Mouse (Mus musculus) forebrain, embryonic 14.5 days (tissue): ENCODE measurements at regions not wholly inside any gene's neighbourhood (a gene's known extent, or its start where the extent isn't known, plus 50 kb on each side); places are given as distances from the start of the nearest gene placed in this dataset.

Source experiments
- ATAC-seq: fragments of 200-750 bp; cut with Nextera tagmentation; 2 replicates; pipeline ENCODE4 v1.8.0; 2017; ENCODE audit warnings: mild to moderate bottlenecking, moderate library complexity
- DNase-seq: peaks from one replicate; pipeline ENCODE4 v3.0.0-alpha.2; 2015; ENCODE audit warnings: low spot score
- H3K27ac ChIP-seq: fragments of 300-500 bp; sonication (generic); 2 replicates; pipeline ENCODE4 v1.5.1; 2014; ENCODE audit warnings: low read depth, mild to moderate bottlenecking, control low read depth, low read length, moderate library complexity
- H3K27me3 ChIP-seq: fragments of 300-500 bp; sonication (generic); replicated peaks from 2 replicates; pipeline ENCODE4 v1.6.1; 2014; ENCODE audit warnings: low read length, control low read depth, mixed read lengths; ENCODE audit not compliant: control insufficient read depth, insufficient read depth
- H3K36me3 ChIP-seq: fragments of 300-500 bp; sonication (generic); 2 replicates; pipeline ENCODE4 v1.6.1; 2014; ENCODE audit warnings: low read length, control low read depth; ENCODE audit not compliant: control insufficient read depth, insufficient read depth
- H3K4me1 ChIP-seq: fragments of 300-500 bp; sonication (generic); 2 replicates; pipeline ENCODE4 v1.6.1; 2014; ENCODE audit warnings: antibody characterized with exemption, low read length, control low read depth; ENCODE audit not compliant: control insufficient read depth, insufficient read depth
- H3K4me2 ChIP-seq: fragments of 300-500 bp; sonication (generic); 2 replicates; pipeline ENCODE4 v1.6.1; 2014; ENCODE audit warnings: mild to moderate bottlenecking, control low read depth, low read length
- H3K4me3 ChIP-seq: fragments of 300-500 bp; sonication (generic); 2 replicates; pipeline ENCODE4 v1.5.1; 2014; ENCODE audit warnings: low read depth, low read length, control low read depth
- H3K9ac ChIP-seq: fragments of 300-500 bp; sonication (generic); 2 replicates; pipeline ENCODE4 v1.6.1; 2014; ENCODE audit warnings: mild to moderate bottlenecking, low read length, control low read depth, moderate library complexity
- H3K9me3 ChIP-seq: fragments of 300-500 bp; sonication (generic); replicated peaks from 2 replicates; pipeline ENCODE4 v1.6.1; 2016; ENCODE audit warnings: low read length, control low read depth, mixed read lengths; ENCODE audit not compliant: control insufficient read depth
- WGBS: fragments of 180-500 bp; shearing (Covaris S2); extraction: QIAGEN DNeasy Blood & Tissue Kit; methylation state at CpG from one replicate; pipeline ENCODE4 v1.1.7; 2014; 5-methylcytosine and 5-hydroxymethylcytosine counted together

DNA sequence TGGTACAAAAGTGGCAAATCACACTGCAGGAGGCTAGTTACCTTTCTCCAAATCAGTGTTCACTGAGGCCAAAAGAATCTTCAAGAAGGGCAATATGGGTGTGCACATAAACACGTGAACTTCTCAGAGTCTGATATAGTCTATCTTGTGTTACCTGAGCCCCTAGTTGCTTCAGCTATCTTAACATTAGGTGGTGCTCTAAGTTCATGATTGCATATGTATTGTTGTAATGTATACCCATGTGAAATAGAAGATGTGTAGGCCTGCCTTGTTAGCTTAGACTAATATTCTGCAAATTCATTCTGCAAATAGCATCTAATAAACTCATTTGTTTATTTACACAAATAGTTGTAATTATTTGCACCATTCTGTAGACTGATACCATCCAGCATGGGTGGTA lies 764.6 kb downstream of the Basp1 start:
- Histone ChIP-seq H3K9me3 (no peaks in the 10 kb centered on the region), H3K4me3 (no peak overlapping the region), H3K4me2 (no peak overlapping the region), H3K27ac (no peak overlapping the region), H3K36me3 (no peaks in the 10 kb centered on the region), H3K9ac (no peak overlapping the region), H3K4me1 (no peaks in the 10 kb centered on the region), H3K27me3 (no peaks in the 10 kb centered on the region)
- DNase-seq (peak; percentile 63), ATAC-seq (peak; percentile 58; the same call in 1 of the 2 replicates)
- 85% methylated on average over 1 of the region's 1 CpGs for whole genome bisulfite sequencing

DNA sequence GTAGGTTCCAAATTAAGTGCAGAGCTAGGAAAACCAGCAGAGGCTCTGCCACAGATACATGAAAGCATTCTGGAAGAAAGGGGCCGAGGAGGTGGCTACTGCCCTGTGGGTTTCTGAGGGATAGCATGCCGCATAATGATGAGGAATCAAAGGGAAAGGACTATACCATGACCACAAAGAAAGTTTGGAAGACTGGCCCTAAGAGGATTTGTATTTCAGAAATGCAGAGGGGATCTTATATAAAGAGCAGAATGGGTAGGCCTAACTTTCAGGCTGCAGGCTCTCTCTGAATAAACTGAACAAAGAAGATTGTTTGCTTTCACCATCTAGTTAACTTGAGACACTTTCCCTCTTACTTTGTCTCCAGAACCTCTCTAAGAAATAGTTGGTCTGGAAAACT lies 777.9 kb downstream of the Basp1 start:
- H3K4me1 ChIP-seq, result no peaks in the 10 kb centered on the region
- ATAC-seq (no peak), DNase-seq (peak; percentile 2)
- no peaks in the 10 kb centered on the region for H3K27me3 ChIP-seq
- H3K4me2 ChIP-seq, result no peak overlapping the region
- H3K9me3 ChIP-seq, result no peaks in the 10 kb centered on the region
- no peak overlapping the region for H3K27ac ChIP-seq
- 41% methylated on average over 2 of the region's 2 CpGs for WGBS
- H3K4me3 ChIP-seq, result no peak overlapping the region
- H3K9ac ChIP-seq, result no peak overlapping the region
- H3K36me3 ChIP-seq, result no peaks in the 10 kb centered on the region

DNA sequence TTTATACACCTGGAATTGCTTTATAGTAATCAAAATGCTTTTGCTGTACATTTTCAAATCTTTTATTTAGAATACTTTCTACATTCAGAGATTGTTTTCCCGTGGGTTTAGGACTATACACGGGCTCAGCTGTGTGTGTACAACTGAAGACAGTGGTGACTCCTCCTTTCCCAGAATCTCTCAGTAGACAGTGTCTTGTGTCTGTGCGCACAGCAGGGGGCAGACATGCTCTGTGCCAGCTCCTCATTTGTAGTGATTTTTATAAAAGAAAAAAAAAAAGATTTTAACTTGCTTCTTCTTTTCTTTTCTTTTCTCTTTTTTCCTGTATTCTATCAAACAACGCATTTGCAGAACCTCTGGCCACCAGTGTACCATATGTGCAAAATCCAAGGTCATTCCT lies 817.3 kb downstream of the Basp1 start:
- WGBS, result 42% methylated on average over 4 of the region's 4 CpGs
- Histone ChIP-seq H3K27ac (no peak overlapping the region), H3K4me2 (no peak overlapping the region), H3K4me3 (no peak overlapping the region), H3K4me1 (no peaks in the 10 kb centered on the region), H3K9me3 (no peaks in the 10 kb centered on the region), H3K27me3 (no peaks in the 10 kb centered on the region), H3K36me3 (no peaks in the 10 kb centered on the region), H3K9ac (no peak overlapping the region)
- DNase-seq (peak; percentile 81), ATAC-seq (peak; percentile 83)

DNA sequence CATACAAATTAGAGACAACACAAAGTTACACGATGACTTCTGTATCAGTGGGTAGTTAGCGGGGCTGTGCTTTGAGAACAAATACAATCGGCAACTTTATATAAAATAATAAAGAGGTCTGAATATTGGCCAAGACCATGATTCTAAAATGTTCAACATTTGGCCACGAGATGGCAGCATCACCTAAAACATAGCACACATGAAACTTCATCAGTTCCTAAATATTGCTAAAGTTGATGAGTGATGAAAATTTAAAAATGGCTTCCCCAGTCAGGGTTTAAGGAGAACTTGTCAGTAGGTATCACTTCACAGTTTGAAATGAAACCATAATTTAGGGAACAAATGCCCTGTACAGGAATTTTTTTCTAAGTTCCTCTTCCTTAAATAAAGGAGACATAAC lies 824.6 kb downstream of the Basp1 start:
- WGBS, result 26% methylated on average over 4 of the region's 4 CpGs
- no peaks in the 10 kb centered on the region for H3K9me3 ChIP-seq

DNA sequence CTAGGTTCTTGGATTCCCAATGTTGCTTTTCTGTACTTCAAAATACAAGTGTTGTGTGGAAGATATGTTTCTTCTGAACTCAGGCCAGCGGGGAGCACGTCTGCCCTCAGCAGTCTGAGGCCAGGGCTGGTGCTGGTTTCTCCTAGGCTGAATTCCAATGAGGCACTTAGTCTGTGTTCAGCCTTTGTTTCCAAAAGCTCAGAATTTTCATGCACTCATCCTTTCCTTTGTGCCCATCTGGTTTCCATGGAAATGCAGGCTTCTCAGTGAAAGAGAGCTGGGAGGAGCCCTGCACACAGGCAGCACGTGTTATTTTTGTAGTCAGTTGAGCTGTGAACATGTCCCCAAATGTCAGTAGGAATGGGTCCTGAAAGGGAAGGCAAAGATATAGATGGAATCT lies 846.6 kb downstream of the Basp1 start:
- no peak overlapping the region for H3K9ac ChIP-seq
- H3K27me3 ChIP-seq, result no peaks in the 10 kb centered on the region
- DNase-seq, result peak; percentile 92
- no peaks in the 10 kb centered on the region for H3K36me3 ChIP-seq
- H3K4me3 ChIP-seq, result no peak overlapping the region
- peaks cover 5% of the 10 kb centered on the region; the same call in 1 of the 2 replicates for H3K4me1 ChIP-seq
- 1% methylated on average over 3 of the region's 3 CpGs for whole genome bisulfite sequencing
- H3K27ac ChIP-seq, result no peak overlapping the region
- no peak overlapping the region for H3K4me2 ChIP-seq
- H3K9me3 ChIP-seq, result no peaks in the 10 kb centered on the region
- ATAC-seq, result peak; percentile 97

More for the DNA sequence above, 824.6 kb downstream of the Basp1 start:
- H3K4me2 ChIP-seq, result no peak overlapping the region
- no peaks in the 10 kb centered on the region for H3K36me3 ChIP-seq
- no peak overlapping the region for H3K9ac ChIP-seq
- DNase-seq, result peak; percentile 80
- no peaks in the 10 kb centered on the region for H3K4me1 ChIP-seq
- ATAC-seq, result peak; percentile 42; the same call in 1 of the 2 replicates
- H3K27me3 ChIP-seq, result no peaks in the 10 kb centered on the region
- H3K27ac ChIP-seq, result no peak overlapping the region
- no peak overlapping the region for H3K4me3 ChIP-seq

DNA sequence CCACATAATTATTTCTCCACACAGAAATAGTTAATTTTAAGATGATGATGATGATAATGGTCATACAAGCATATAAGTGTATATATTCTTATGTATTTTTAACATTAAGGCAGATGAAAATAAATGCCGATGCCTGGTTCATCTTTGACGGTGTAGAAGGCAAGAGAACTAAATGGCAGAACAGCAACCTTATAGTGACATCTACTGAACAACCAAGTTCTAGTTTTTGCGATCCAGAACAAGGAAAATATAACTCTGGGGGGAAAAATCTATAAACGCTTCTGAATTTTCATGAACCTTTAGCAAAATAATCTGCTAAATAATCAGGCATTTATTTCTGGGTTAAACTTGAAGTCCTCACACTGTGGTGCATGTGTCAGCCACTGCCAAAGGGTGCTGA lies 856.8 kb downstream of the Basp1 start:
- 96% methylated on average over 4 of the region's 4 CpGs for WGBS
- DNase-seq (no peak), ATAC-seq (no peak)

DNA sequence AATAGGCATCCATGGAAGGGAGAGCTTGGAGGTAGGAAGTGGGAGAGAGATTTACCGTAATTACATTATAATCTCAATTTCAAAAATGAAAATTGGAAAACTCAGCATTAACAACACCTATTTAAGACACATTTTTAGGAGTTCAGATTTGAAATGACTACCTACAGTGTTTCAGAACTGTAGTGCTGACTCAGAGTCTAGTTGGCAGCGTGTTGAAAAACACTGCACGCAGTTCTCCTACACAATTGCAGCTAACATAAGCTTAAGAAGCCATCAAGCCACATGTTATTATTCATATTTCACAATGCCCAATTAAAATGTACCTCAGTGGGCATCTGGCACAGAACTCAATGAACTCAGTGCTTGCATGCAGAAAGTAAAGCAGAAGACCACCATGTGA lies 863.5 kb downstream of the Basp1 start:
- ATAC-seq, result no peak
- Histone ChIP-seq H3K4me3 (no peak overlapping the region), H3K9me3 (no peaks in the 10 kb centered on the region), H3K27me3 (no peaks in the 10 kb centered on the region), H3K9ac (no peak overlapping the region), H3K36me3 (no peaks in the 10 kb centered on the region), H3K4me2 (no peak overlapping the region), H3K27ac (no peak overlapping the region), H3K4me1 (no peaks in the 10 kb centered on the region)
- WGBS, result 92% methylated on average over 3 of the region's 3 CpGs
- no peak for DNase-seq

More for the DNA sequence above, 856.8 kb downstream of the Basp1 start:
- H3K4me3 ChIP-seq, result no peak overlapping the region
- H3K36me3 ChIP-seq, result no peaks in the 10 kb centered on the region
- H3K4me2 ChIP-seq, result no peak overlapping the region
- H3K9ac ChIP-seq, result no peak overlapping the region
- H3K27ac ChIP-seq, result no peak overlapping the region
- no peaks in the 10 kb centered on the region for H3K27me3 ChIP-seq
- no peaks in the 10 kb centered on the region for H3K4me1 ChIP-seq
- no peaks in the 10 kb centered on the region for H3K9me3 ChIP-seq

DNA sequence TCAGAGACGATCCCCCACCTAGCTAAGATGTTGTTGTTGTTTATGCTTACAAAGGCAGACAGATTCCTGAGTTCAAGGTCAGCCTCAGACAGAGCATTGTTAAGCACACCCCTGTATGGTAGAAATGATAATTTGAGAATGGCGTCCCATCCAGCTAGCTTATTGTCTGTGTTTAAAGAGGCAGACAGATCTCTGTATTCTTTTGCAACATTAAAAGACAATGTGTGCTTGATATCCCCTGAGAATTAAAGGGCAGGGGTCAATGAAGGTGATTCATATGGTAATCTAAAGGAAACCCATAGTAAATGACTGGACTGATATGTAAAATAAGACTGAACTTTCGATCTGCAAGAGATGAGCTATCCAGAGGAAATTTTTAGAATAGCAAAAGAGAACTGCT lies 883.5 kb downstream of the Basp1 start:
- H3K4me3 ChIP-seq, result no peak overlapping the region
- no peak overlapping the region for H3K27ac ChIP-seq
- H3K27me3 ChIP-seq, result no peaks in the 10 kb centered on the region
- H3K4me2 ChIP-seq, result no peak overlapping the region
- no peaks in the 10 kb centered on the region for H3K36me3 ChIP-seq
- DNase-seq (no peak), ATAC-seq (no peak)
- no peak overlapping the region for H3K9ac ChIP-seq
- H3K9me3 ChIP-seq, result no peaks in the 10 kb centered on the region
- WGBS, result 80% methylated on average over 3 of the region's 3 CpGs
- H3K4me1 ChIP-seq, result no peaks in the 10 kb centered on the region

DNA sequence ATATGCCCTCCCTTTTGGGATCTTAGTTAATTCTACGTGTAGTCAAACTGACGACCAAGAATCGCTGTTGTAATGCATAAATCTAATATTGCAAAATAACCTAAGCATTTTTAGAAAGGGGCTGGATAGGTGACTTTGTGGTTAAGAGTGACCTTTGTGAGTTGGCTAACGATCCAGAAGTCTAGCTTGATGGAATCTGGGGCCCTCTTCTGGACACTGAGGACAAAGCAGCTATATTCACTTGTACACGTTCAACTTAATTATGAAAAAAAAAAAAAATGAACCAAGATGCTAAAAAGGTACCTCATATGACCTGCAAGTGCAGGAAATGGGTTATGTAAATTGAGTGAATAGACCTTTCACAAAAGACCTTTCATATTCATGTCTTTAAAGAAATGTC lies 886.2 kb downstream of the Basp1 start:
- Histone ChIP-seq H3K9ac (no peak overlapping the region), H3K27me3 (no peaks in the 10 kb centered on the region), H3K36me3 (no peaks in the 10 kb centered on the region), H3K4me1 (no peaks in the 10 kb centered on the region), H3K9me3 (no peaks in the 10 kb centered on the region), H3K4me3 (no peak overlapping the region), H3K4me2 (no peak overlapping the region), H3K27ac (no peak overlapping the region)
- DNase-seq (no peak), ATAC-seq (no peak)
- 74% methylated on average over 5 of the region's 5 CpGs for WGBS
